Comparison of ENCODE assay signal across 9 mouse cellular contexts in genomic region chr9:44067241-44067959, GRCm38 (mm10). TPM values are rescaled to one million over a fixed set of nuclear protein-coding genes. Genes with fewer than 3 reads are reported as not detected.
DNase-seq lines count a peak whose midpoint lies in the region; ATAC-seq and TF ChIP-seq lines count a peak whose summit lies in the region.
"Had no signal": no experiment of that assay in that cellular context is flagged by ENCODE, and none has a peak within 500 bp of the region (broad histone marks: within the 10 kb centered on the region; RNA-seq: fewer than 3 reads in every experiment).

No protein-coding gene starts in this region.

- H3ac ChIP-seq in myocyte (ENCODE audit: control insufficient read depth, insufficient read length), result peak overlapping the region; percentile 0

- peak overlapping the region; percentile 40 for H3K4me3 ChIP-seq in neural tube, embryonic 11.5 days (ENCODE audit: low read depth, low read length)
- peak overlapping the region; percentile 50 for H3K4me3 ChIP-seq in hindbrain, embryonic 16.5 days (ENCODE audit: low read length)
- peak overlapping the region; percentile 27 for H3K4me3 ChIP-seq in myocyte

- H3K27me3 ChIP-seq in neural tube, embryonic 11.5 days (ENCODE audit: control insufficient read depth, insufficient read depth, low read length), result no peaks in the 10 kb centered on the region
- no peaks in the 10 kb centered on the region for H3K27me3 ChIP-seq in hindbrain, embryonic 16.5 days (replicated peaks; ENCODE audit: control insufficient read depth, insufficient read depth, low read length)
- H3K27me3 ChIP-seq in myocyte (ENCODE audit: control insufficient read depth, insufficient read depth, insufficient read length), result no peaks in the 10 kb centered on the region

- H3K36me3 ChIP-seq in neural tube, embryonic 11.5 days (ENCODE audit: control insufficient read depth, insufficient read depth, low read length), result no peaks in the 10 kb centered on the region
- no peaks in the 10 kb centered on the region for H3K36me3 ChIP-seq in hindbrain, embryonic 16.5 days (ENCODE audit: control insufficient read depth, insufficient read depth, low read length)
- H3K36me3 ChIP-seq in myocyte (ENCODE audit: control insufficient read depth, insufficient read depth), result no peaks in the 10 kb centered on the region

- 0 out of 2 replicates have a peak, but pooled peaks have one; percentile 12 for ATAC-seq in cerebellum, adult (ENCODE audit: insufficient number of reproducible peaks, low FRiP score, low TSS enrichment)
- ATAC-seq in neural tube, embryonic 11.5 days (ENCODE audit: insufficient read depth, low FRiP score, low TSS enrichment), result peak; percentile 43; the same call in 1 of the 2 replicates
- ATAC-seq in hindbrain, embryonic 16.5 days, result peak; percentile 46; the same call in 1 of the 2 replicates

- TF ChIP-seq POLR2A in myocyte (IDR thresholded peaks at IDR 0.05; ENCODE audit: insufficient read length, low read depth), result no peak

- no peaks in the 10 kb centered on the region for H3K9me3 ChIP-seq in neural tube, embryonic 11.5 days (ENCODE audit: control insufficient read depth, low read length)
- H3K9me3 ChIP-seq in hindbrain, embryonic 16.5 days (ENCODE audit: control insufficient read depth, low read length), result no peaks in the 10 kb centered on the region

- 5% methylated on average over 15 of the region's 15 CpGs for WGBS in neural tube, embryonic 11.5 days
- 5% methylated on average over 15 of the region's 15 CpGs for WGBS in hindbrain, embryonic 16.5 days

- H3K27ac ChIP-seq in neural tube, embryonic 11.5 days (ENCODE audit: low read depth, low read length), result no peak overlapping the region
- peak overlapping the region; percentile 7; the same call in 1 of the 2 replicates for H3K27ac ChIP-seq in hindbrain, embryonic 16.5 days (ENCODE audit: low read depth, low read length)

- no peak for DNase-seq in cerebellum, adult 9-11 months
- DNase-seq in neural tube, embryonic 11.5 days (ENCODE audit: low spot score), result no peak
- no peak for DNase-seq in neural tube, embryonic 10.5 days (ENCODE audit: extremely low spot score, low spot score)
- no peak for DNase-seq in layer of hippocampus, adult 11-12 months (ENCODE audit: low spot score)
- DNase-seq in ovary, postnatal 10 days (ENCODE audit: low spot score), result no peak

- no peaks in the 10 kb centered on the region for H3K79me2 ChIP-seq in myocyte (ENCODE audit: control insufficient read depth, insufficient read depth)

- H3K4me1 ChIP-seq in neural tube, embryonic 11.5 days (ENCODE audit: control insufficient read depth, insufficient read depth, low read length), result peaks cover 23% of the 10 kb centered on the region
- H3K4me1 ChIP-seq in hindbrain, embryonic 16.5 days (ENCODE audit: control insufficient read depth, insufficient read depth, low read depth, low read length), result no peaks in the 10 kb centered on the region

- peak overlapping the region; percentile 44 for H3K9ac ChIP-seq in neural tube, embryonic 11.5 days (ENCODE audit: low read length)
- peak overlapping the region; percentile 64 for H3K9ac ChIP-seq in hindbrain, embryonic 16.5 days (ENCODE audit: low read depth, low read length)

- peak overlapping the region; percentile 81 for H3K4me2 ChIP-seq in neural tube, embryonic 11.5 days (ENCODE audit: low read depth)
- peak overlapping the region; percentile 89 for H3K4me2 ChIP-seq in hindbrain, embryonic 16.5 days (ENCODE audit: low read length)
- H3K4me2 ChIP-seq in myocyte (ENCODE audit: low read depth), result peak overlapping the region; percentile 84

TF ChIP-seq in myocyte, 11 proteins besides CTCF, POLR2A, EP300 and RAD21:
- TF ChIP-seq TCF12 (IDR thresholded peaks at IDR 0.05; ENCODE audit: insufficient read depth, poor library complexity, severe bottlenecking) (no peak), MYOD1 (IDR thresholded peaks at IDR 0.05; ENCODE audit: control insufficient read depth in 1 of 3, insufficient read length in 2 of 3, low read depth in 2 of 3) (peak in 1 of 3 experiments; percentile 2), CEBPB (IDR thresholded peaks at IDR 0.05; ENCODE audit: insufficient read depth, poor library complexity, severe bottlenecking) (no peak), E2F4 (IDR thresholded peaks at IDR 0.05; ENCODE audit: insufficient read depth) (no peak)

RNA-seq across cellular contexts. Expression of gene Usp2, which starts 0.6 kb away (rescaled TPM):
- polyA plus RNA-seq in neural tube, embryonic 11.5 days (2014; fragmentation: Nextera tagmentation; extraction: Ambion mirVana), result 10.5 and 11.7 TPM in 2 replicates
- 12.8 and 18.6 TPM in 2 replicates for polyA plus RNA-seq in hindbrain, embryonic 16.5 days (2015; fragmentation: Nextera tagmentation; extraction: Ambion mirVana)
- 17.0 TPM for polyA plus RNA-seq in myocyte (2012; fragmentation: generic; extraction: Trizol)

RNA-seq across cellular contexts. Expression of gene Thy1, which starts 24.2 kb away (rescaled TPM):
- not detected in 2 replicates for polyA plus RNA-seq in neural tube, embryonic 11.5 days (2014; fragmentation: Nextera tagmentation; extraction: Ambion mirVana)
- polyA plus RNA-seq in hindbrain, embryonic 16.5 days (2015; fragmentation: Nextera tagmentation; extraction: Ambion mirVana), result 10.2 and 18.7 TPM in 2 replicates
- polyA plus RNA-seq in myocyte (2012; fragmentation: generic; extraction: Trizol), result not detected

RNA-seq across cellular contexts. Expression of gene Mfrp, which starts 34.1 kb away (rescaled TPM):
- 0.15 and 0.21 TPM in 2 replicates for polyA plus RNA-seq in neural tube, embryonic 11.5 days (2014; fragmentation: Nextera tagmentation; extraction: Ambion mirVana)
- 0.20 and 0.31 TPM in 2 replicates for polyA plus RNA-seq in hindbrain, embryonic 16.5 days (2015; fragmentation: Nextera tagmentation; extraction: Ambion mirVana)
- polyA plus RNA-seq in myocyte (2012; fragmentation: generic; extraction: Trizol), result 0.01 TPM
- polyA plus RNA-seq: large intestine, adult 2 months had no signal

RNA-seq across cellular contexts. Expression of gene C1qtnf5, which starts 39.6 kb away (rescaled TPM):
- 0.27 and 0.31 TPM in 2 replicates for polyA plus RNA-seq in neural tube, embryonic 11.5 days (2014; fragmentation: Nextera tagmentation; extraction: Ambion mirVana)
- polyA plus RNA-seq in hindbrain, embryonic 16.5 days (2015; fragmentation: Nextera tagmentation; extraction: Ambion mirVana), result 8.5 and 9.5 TPM in 2 replicates
- 0.61 TPM for polyA plus RNA-seq in myocyte (2012; fragmentation: generic; extraction: Trizol)

RNA-seq across cellular contexts. Expression of gene Gm49380, which starts 45.9 kb away (rescaled TPM):
- polyA plus RNA-seq in neural tube, embryonic 11.5 days (2014; fragmentation: Nextera tagmentation; extraction: Ambion mirVana), result 0.20 and 0.95 TPM in 2 replicates
- 0.14 and 0.24 TPM in 2 replicates for polyA plus RNA-seq in hindbrain, embryonic 16.5 days (2015; fragmentation: Nextera tagmentation; extraction: Ambion mirVana)
- 0.02 TPM for polyA plus RNA-seq in myocyte (2012; fragmentation: generic; extraction: Trizol)
- polyA plus RNA-seq: large intestine, adult 2 months had no signal
